Mouse (Mus musculus) ES-Bruce4 (cell line): ENCODE data around the gene Pepd. TPM values are rescaled to one million over a fixed set of nuclear protein-coding genes. Genes with fewer than 3 reads are reported as not detected.

ENCODE experiments used
- H3K27ac ChIP-seq: 2 replicates; pipeline ENCODE4 v1.5.1; 2012; ENCODE audit warnings: low read length, inconsistent platforms; ENCODE audit not compliant: insufficient read depth
- H3K27me3 ChIP-seq: 2 replicates; pipeline ENCODE4 v1.6.1; 2012; ENCODE audit warnings: mild to moderate bottlenecking, low read length, inconsistent platforms; ENCODE audit not compliant: control insufficient read depth, poor library complexity, insufficient read depth, severe bottlenecking
- H3K36me3 ChIP-seq: 2 replicates; pipeline ENCODE4 v1.6.1; 2012; ENCODE audit warnings: inconsistent platforms, mild to moderate bottlenecking, low read length, moderate library complexity; ENCODE audit not compliant: control insufficient read depth, poor library complexity, insufficient read depth, severe bottlenecking
- H3K4me1 ChIP-seq: one replicate; pipeline ENCODE4 v1.8.1; 2011; ENCODE audit warnings: low read length; ENCODE audit not compliant: control insufficient read depth, insufficient read depth
- H3K4me3 ChIP-seq: 2 replicates; pipeline ENCODE4 v1.5.1; 2011; ENCODE audit warnings: low read depth, mild to moderate bottlenecking, low read length
- H3K9ac ChIP-seq: 2 replicates; pipeline ENCODE4 v1.6.1; 2012; ENCODE audit warnings: low read depth, mild to moderate bottlenecking, inconsistent platforms; ENCODE audit not compliant: poor library complexity, severe bottlenecking
- H3K9me3 ChIP-seq: replicated peaks from 2 replicates; pipeline ENCODE4 v1.6.1; 2012; ENCODE audit warnings: mild to moderate bottlenecking, low read length, inconsistent platforms; ENCODE audit not compliant: control insufficient read depth, poor library complexity, insufficient read depth, severe bottlenecking
- CTCF ChIP-seq: IDR thresholded peaks from one replicate; pipeline ENCODE4 v1.8.1; 2011; ENCODE audit warnings: low read depth, low read length
- EP300 ChIP-seq: IDR thresholded peaks from 2 replicates; pipeline ENCODE4 v1.6.1; 2011; ENCODE audit warnings: low read depth, low read length; ENCODE audit not compliant: insufficient read depth
- POLR2A ChIP-seq: IDR thresholded peaks from one replicate; pipeline ENCODE4 v1.8.1; 2011; ENCODE audit warnings: low read length; ENCODE audit not compliant: insufficient read depth
- polyA plus RNA-seq: library from polyadenylated mRNA; stranded (reverse); fragments of >200 nt; gene quantifications from 2 replicates; pipeline ENCODE4 v1.2.4, GENCODE M21; 2011; ENCODE audit warnings: low read depth; ENCODE audit not compliant: missing spikeins, insufficient read depth, insufficient read length

Gene Pepd
- polyA plus RNA-seq, 1 experiment, result 17.7 TPM

DNA sequence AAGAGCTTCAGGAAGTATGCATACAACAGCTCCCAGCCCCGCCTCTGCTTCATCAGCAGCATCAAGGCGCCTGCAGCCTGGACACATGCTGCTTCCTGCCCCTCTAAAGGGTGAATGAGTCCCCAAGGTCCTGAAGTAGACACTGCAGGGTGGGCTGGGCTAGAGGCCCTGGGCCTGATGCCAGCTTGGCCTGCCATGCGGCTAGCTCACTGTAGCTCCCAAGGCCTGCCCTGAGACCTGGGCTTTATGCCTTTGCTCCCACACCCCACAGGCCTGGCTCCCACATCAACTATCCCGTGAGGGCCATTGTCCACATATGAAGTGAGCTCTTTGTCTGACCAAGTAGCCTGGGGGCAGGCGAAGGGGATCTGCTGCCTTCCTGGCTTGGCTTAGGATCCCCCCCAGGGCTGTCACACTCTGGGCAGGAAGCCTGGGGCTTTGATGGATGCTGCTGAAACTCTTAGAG is 124.1 kb downstream of the Pepd start:
- H3K27me3 ChIP-seq, result no peaks in the 10 kb centered on the region
- H3K4me3 ChIP-seq, result no peak overlapping the region
- no peak overlapping the region for H3K27ac ChIP-seq
- no peak overlapping the region for H3K9ac ChIP-seq
- no peaks in the 10 kb centered on the region for H3K4me1 ChIP-seq
- H3K9me3 ChIP-seq, result no peaks in the 10 kb centered on the region
- H3K36me3 ChIP-seq, result no peaks in the 10 kb centered on the region
- TF ChIP-seq POLR2A (no peak), EP300 (no peak), CTCF (no peak)

DNA sequence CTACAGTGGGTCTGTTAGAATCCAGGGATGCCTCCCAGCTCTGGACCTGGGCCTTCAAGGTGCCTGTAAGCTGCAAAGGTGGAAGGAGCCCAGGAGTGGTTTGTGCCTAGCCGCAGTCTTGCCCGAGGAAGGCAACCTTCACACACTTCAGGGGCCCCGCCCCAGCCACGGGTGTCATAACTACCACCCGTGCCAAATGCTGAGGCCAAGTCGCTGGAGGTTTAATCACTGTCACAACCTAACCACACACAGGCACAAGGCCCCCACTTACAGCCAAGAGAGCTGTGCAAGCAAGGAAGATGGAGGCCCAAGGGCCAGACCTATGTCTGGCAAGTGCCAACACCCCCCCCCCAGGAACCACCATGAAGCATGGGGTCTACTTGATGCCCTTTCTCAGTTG is 125.2 kb downstream of the Pepd start:
- TF ChIP-seq CTCF, result no peak
- no peak for TF ChIP-seq POLR2A
- TF ChIP-seq EP300, result no peak
- no peaks in the 10 kb centered on the region for H3K4me1 ChIP-seq
- no peaks in the 10 kb centered on the region for H3K9me3 ChIP-seq
- no peaks in the 10 kb centered on the region for H3K36me3 ChIP-seq
- no peak overlapping the region for H3K27ac ChIP-seq
- H3K9ac ChIP-seq, result no peak overlapping the region
- H3K27me3 ChIP-seq, result no peaks in the 10 kb centered on the region
- no peak overlapping the region for H3K4me3 ChIP-seq

- Histone ChIP-seq H3K9me3 (no peaks in the 10 kb centered on the region), H3K36me3 (peaks cover 13% of the 10 kb centered on the region), H3K27ac (no peak overlapping the region), H3K4me1 (no peaks in the 10 kb centered on the region), H3K9ac (no peak overlapping the region), H3K27me3 (no peaks in the 10 kb centered on the region), H3K4me3 (no peak overlapping the region)
- TF ChIP-seq CTCF (no peak), EP300 (no peak), POLR2A (no peak)
Measured at GRCm38 (mm10) chr7:35040176-35040972, 128.2 kb downstream of the Pepd start.

DNA sequence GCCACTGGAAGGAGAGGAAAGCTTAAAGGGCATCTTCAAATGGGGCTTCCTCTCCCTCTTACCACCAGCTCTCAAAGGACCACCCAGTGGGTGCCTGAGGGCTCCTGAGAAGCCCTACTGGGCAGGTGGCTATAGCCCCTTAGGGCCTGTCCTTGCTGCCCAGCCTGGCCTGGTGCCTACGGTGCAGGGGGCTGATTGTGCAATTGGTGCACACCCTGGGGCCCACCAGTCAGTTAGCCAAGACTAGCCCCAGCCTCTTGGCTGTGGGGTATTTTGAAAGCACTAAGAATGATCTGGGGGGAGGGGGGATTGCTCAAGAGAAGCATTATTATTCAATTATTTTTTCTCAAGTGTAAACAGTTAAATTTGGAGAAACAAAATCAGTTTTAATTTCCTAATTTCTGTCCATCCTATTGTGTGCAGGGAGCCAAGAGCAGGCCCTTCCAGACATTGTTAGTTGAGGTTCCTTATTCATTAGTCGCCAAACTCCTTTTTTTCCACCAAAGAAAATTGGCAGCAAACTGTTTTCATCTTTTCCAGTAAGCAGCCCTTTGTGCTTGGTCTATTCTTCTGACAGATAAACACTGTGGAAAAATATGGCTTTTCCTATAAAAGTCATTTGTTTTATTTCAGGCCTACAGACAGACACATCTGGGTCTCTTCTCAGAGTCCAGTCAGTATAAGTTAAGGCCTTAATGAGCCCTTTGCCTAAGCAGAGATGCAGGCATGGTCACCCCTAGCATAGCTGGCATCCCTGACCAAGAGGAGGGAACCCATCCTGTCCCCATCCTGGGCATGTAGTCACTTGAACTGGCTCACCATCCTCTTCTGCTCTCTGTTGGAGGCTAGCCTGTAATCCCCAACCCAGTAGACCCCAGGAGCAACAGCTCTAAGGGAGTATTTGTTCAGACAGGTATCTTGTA is 129.4 kb downstream of the Pepd start:
- Histone ChIP-seq H3K27me3 (no peaks in the 10 kb centered on the region), H3K27ac (no peak overlapping the region), H3K4me3 (no peak overlapping the region), H3K9me3 (no peaks in the 10 kb centered on the region), H3K9ac (no peak overlapping the region), H3K4me1 (no peaks in the 10 kb centered on the region), H3K36me3 (peaks cover 17% of the 10 kb centered on the region)
- TF ChIP-seq POLR2A (no peak), CTCF (no peak), EP300 (no peak)

GRCm38 (mm10) chr7:35042209-35042554 is 130.0 kb downstream of the Pepd start:
- H3K27ac ChIP-seq, result no peak overlapping the region
- H3K36me3 ChIP-seq, result peaks cover 20% of the 10 kb centered on the region
- H3K27me3 ChIP-seq, result no peaks in the 10 kb centered on the region
- TF ChIP-seq EP300 (no peak), CTCF (no peak), POLR2A (no peak)
- H3K4me3 ChIP-seq, result no peak overlapping the region
- H3K4me1 ChIP-seq, result no peaks in the 10 kb centered on the region
- no peak overlapping the region for H3K9ac ChIP-seq
- no peaks in the 10 kb centered on the region for H3K9me3 ChIP-seq

DNA sequence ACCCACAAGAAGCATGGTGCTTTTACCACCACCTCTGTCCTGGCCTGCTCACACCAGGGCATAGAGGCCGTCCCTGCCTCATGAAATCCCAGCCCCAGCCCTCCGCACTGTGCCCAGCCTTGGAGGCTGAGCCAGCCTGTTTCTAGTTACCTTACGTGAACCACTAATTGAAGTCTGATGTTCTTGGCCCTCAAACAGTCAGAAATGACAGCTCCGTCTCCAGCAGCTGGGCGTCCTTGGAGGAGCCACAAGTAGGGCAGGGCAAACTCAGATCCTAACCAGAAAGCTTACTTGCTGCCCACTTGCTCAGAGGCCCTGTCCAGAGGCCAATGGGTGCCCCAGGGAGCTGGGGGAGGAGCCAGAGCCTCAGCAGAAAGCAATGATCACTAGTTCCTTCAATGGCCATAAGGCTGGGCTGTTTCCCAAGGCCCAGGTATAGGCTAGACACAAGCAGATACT is 130.6 kb downstream of the Pepd start:
- Histone ChIP-seq H3K9ac (no peak overlapping the region), H3K27ac (no peak overlapping the region), H3K4me3 (no peak overlapping the region), H3K36me3 (peaks cover 21% of the 10 kb centered on the region), H3K4me1 (no peaks in the 10 kb centered on the region), H3K9me3 (no peaks in the 10 kb centered on the region), H3K27me3 (no peaks in the 10 kb centered on the region)
- TF ChIP-seq POLR2A, result no peak
- TF ChIP-seq EP300, result no peak
- TF ChIP-seq CTCF, result no peak
